Mouse (Mus musculus) kidney, postnatal 25 days (tissue): Measurements from ENCODE around the gene Gse1.

ENCODE experiments used
- DNase-seq, 2 experiments: peaks; one replicate each; pipeline ENCODE4 v3.0.0; 2021; ENCODE audit warnings: mixed read lengths in 2 of 2

Gene Gse1

GRCm38 (mm10) chr8:120502428-120502827, 274.2 kb downstream of the Gse1 start:
- DNase-seq: peak in 1 of 2 experiments; percentile 42

GRCm38 (mm10) chr8:120504251-120505081, 276.2 kb downstream of the Gse1 start:
- DNase-seq: peak; percentile 87 to 91

- DNase-seq: peak in 1 of 2 experiments; percentile 55
These were observed 276.8 kb downstream of the Gse1 start for GRCm38 (mm10) chr8:120505082-120505511.

- DNase-seq: no peak
These were observed 277.5 kb downstream of the Gse1 start for GRCm38 (mm10) chr8:120505619-120506310.

- no peak for DNase-seq
These were observed 278.3 kb downstream of the Gse1 start for GRCm38 (mm10) chr8:120506562-120506961.

GRCm38 (mm10) chr8:120507290-120507689, 279.0 kb downstream of the Gse1 start:
- no peak for DNase-seq

GRCm38 (mm10) chr8:120509136-120510034, 281.1 kb downstream of the Gse1 start:
- DNase-seq: no peak

- DNase-seq: no peak
These were observed 281.8 kb downstream of the Gse1 start for GRCm38 (mm10) chr8:120510035-120510416.

- DNase-seq: peak in 1 of 2 experiments; percentile 66
These were observed 282.7 kb downstream of the Gse1 start for GRCm38 (mm10) chr8:120510863-120511457.

- no peak for DNase-seq
These were observed 283.5 kb downstream of the Gse1 start for GRCm38 (mm10) chr8:120511737-120512136.

- DNase-seq: no peak
These were observed 284.1 kb downstream of the Gse1 start for GRCm38 (mm10) chr8:120512326-120512725.

GRCm38 (mm10) chr8:120513145-120513544, 284.9 kb downstream of the Gse1 start:
- DNase-seq: no peak

- no peak for DNase-seq
These were observed 285.6 kb downstream of the Gse1 start for GRCm38 (mm10) chr8:120513638-120514461.

- no peak for DNase-seq
These were observed 287.0 kb downstream of the Gse1 start for GRCm38 (mm10) chr8:120515214-120515613.

- DNase-seq: no peak
These were observed 287.4 kb downstream of the Gse1 start for GRCm38 (mm10) chr8:120515650-120516049.

GRCm38 (mm10) chr8:120516182-120516755, 288.0 kb downstream of the Gse1 start:
- no peak for DNase-seq

- peak; percentile 41 to 68 for DNase-seq
These were observed 289.6 kb downstream of the Gse1 start for GRCm38 (mm10) chr8:120517666-120518410.

GRCm38 (mm10) chr8:120518736-120519534, 290.7 kb downstream of the Gse1 start:
- DNase-seq: peak; percentile 40 to 73

GRCm38 (mm10) chr8:120520287-120520686, 292.0 kb downstream of the Gse1 start:
- DNase-seq: no peak
